Mouse (Mus musculus) neural tube, embryonic 11.5 days (tissue): ENCODE measurements around the gene Gm20604. TPM values are rescaled to one million over a fixed set of nuclear protein-coding genes. Genes with fewer than 3 reads are reported as not detected.
A peak's percentile ranks its signal among the peaks of the same experiment; 100 is the strongest.

ENCODE experiments used
- ATAC-seq: fragments of 200-750 bp; cut with Nextera tagmentation; 2 replicates; pipeline ENCODE4 v1.8.0; 2017; ENCODE audit warnings: moderate number of reproducible peaks, mild to moderate bottlenecking, moderate TSS enrichment, moderate library complexity; ENCODE audit not compliant: insufficient read depth, low FRiP score, low TSS enrichment
- DNase-seq: peaks from one replicate; pipeline ENCODE4 v3.0.0-alpha.2; 2015; ENCODE audit warnings: low spot score
- H3K27ac ChIP-seq: fragments of 300-500 bp; sonication (generic); 2 replicates; pipeline ENCODE4 v1.5.1; 2014; ENCODE audit warnings: low read depth, mild to moderate bottlenecking, low read length
- H3K27me3 ChIP-seq: fragments of 300-500 bp; sonication (generic); 2 replicates; pipeline ENCODE4 v1.6.1; 2014; ENCODE audit warnings: mild to moderate bottlenecking, low read length, mixed read lengths; ENCODE audit not compliant: control insufficient read depth, insufficient read depth
- H3K36me3 ChIP-seq: fragments of 300-500 bp; sonication (generic); 2 replicates; pipeline ENCODE4 v1.6.1; 2014; ENCODE audit warnings: mild to moderate bottlenecking, low read length, moderate library complexity, mixed read lengths; ENCODE audit not compliant: control insufficient read depth, insufficient read depth
- H3K4me1 ChIP-seq: fragments of 300-500 bp; sonication (generic); 2 replicates; pipeline ENCODE4 v1.6.1; 2014; ENCODE audit warnings: low read length, mixed read lengths; ENCODE audit not compliant: control insufficient read depth, insufficient read depth
- H3K4me2 ChIP-seq: fragments of 300-500 bp; sonication (generic); 2 replicates; pipeline ENCODE4 v1.6.1; 2014; ENCODE audit warnings: low read depth, mild to moderate bottlenecking, moderate library complexity
- H3K4me3 ChIP-seq: fragments of 300-500 bp; sonication (generic); 2 replicates; pipeline ENCODE4 v1.5.1; 2014; ENCODE audit warnings: low read depth, low read length
- H3K9ac ChIP-seq: fragments of 300-500 bp; sonication (generic); 2 replicates; pipeline ENCODE4 v1.6.1; 2014; ENCODE audit warnings: mild to moderate bottlenecking, low read length
- H3K9me3 ChIP-seq: fragments of 300-500 bp; sonication (generic); 2 replicates; pipeline ENCODE4 v1.6.1; 2016; ENCODE audit warnings: low read length; ENCODE audit not compliant: control insufficient read depth
- whole genome bisulfite sequencing: fragments of 180-500 bp; shearing (Covaris S2); extraction: QIAGEN DNeasy Blood & Tissue Kit; methylation state at CpG from one replicate; pipeline ENCODE4 v1.1.7; 2014; 5-methylcytosine and 5-hydroxymethylcytosine counted together
- polyA plus RNA-seq: library from polyadenylated mRNA; unstranded; fragments of >200 nt; fragmentation: Nextera tagmentation; extraction: Ambion mirVana; gene quantifications from 2 replicates; pipeline ENCODE4 v1.2.1, GENCODE M21; 2014

The Gm20604 gene
- polyA plus RNA-seq, 1 experiment from 2014 or later = 33.4 TPM

- Histone ChIP-seq H3K4me2 (no peak overlapping the region), H3K36me3 (no peaks in the 10 kb centered on the region), H3K27ac (no peak overlapping the region), H3K27me3 (no peaks in the 10 kb centered on the region), H3K4me3 (no peak overlapping the region), H3K9ac (no peak overlapping the region), H3K4me1 (peaks cover 7% of the 10 kb centered on the region; the same call in 1 of the 2 replicates), H3K9me3 (no peaks in the 10 kb centered on the region)
- DNase-seq = peak; percentile 80
- no peak for ATAC-seq
- WGBS = 12% methylated on average over 4 of the region's 5 CpGs
Measured at GRCm38 (mm10) chr12:102733381-102733780, 25.1 kb downstream of the Gm20604 start.

GRCm38 (mm10) chr12:102730798-102731619 is 27.5 kb downstream of the Gm20604 start:
- ATAC-seq = peak; percentile 66
- Histone ChIP-seq H3K9ac (peak overlapping the region; percentile 39), H3K36me3 (no peaks in the 10 kb centered on the region), H3K4me3 (0 out of 2 replicates have a peak overlapping the region, but pooled peaks have one; percentile 10), H3K27ac (peak overlapping the region; percentile 95), H3K4me2 (peak overlapping the region; percentile 41), H3K4me1 (peaks cover 7% of the 10 kb centered on the region; the same call in 1 of the 2 replicates), H3K9me3 (no peaks in the 10 kb centered on the region), H3K27me3 (no peaks in the 10 kb centered on the region)
- WGBS = 13% methylated on average over 16 of the region's 16 CpGs
- DNase-seq = peak; percentile 43

- H3K4me2 ChIP-seq = peak overlapping the region; percentile 41
- peaks cover 7% of the 10 kb centered on the region; the same call in 1 of the 2 replicates for H3K4me1 ChIP-seq
- H3K27me3 ChIP-seq = no peaks in the 10 kb centered on the region
- no peaks in the 10 kb centered on the region for H3K9me3 ChIP-seq
- ATAC-seq (peak; percentile 100), DNase-seq (peak; percentile 92)
- H3K9ac ChIP-seq = peak overlapping the region; percentile 38
- peak overlapping the region; percentile 95 for H3K27ac ChIP-seq
- H3K36me3 ChIP-seq = no peaks in the 10 kb centered on the region
- WGBS = 24% methylated on average over 26 of the region's 26 CpGs
- peak overlapping the region; percentile 16; the same call in 1 of the 2 replicates for H3K4me3 ChIP-seq
Measured at GRCm38 (mm10) chr12:102729855-102730797, 28.3 kb downstream of the Gm20604 start.

- Histone ChIP-seq H3K9me3 (no peaks in the 10 kb centered on the region), H3K9ac (no peak overlapping the region), H3K4me1 (peaks cover 1% of the 10 kb centered on the region; the same call in 1 of the 2 replicates), H3K36me3 (no peaks in the 10 kb centered on the region), H3K27ac (no peak overlapping the region), H3K4me3 (no peak overlapping the region), H3K27me3 (no peaks in the 10 kb centered on the region), H3K4me2 (no peak overlapping the region)
- DNase-seq (no peak), ATAC-seq (no peak)
- WGBS = 81% methylated on average over 7 of the region's 7 CpGs
Measured at GRCm38 (mm10) chr12:102725761-102726175, 32.7 kb downstream of the Gm20604 start.

GRCm38 (mm10) chr12:102725146-102725545 is 33.3 kb downstream of the Gm20604 start:
- WGBS = 96% methylated on average over 6 of the region's 6 CpGs
- no peak for DNase-seq
- H3K9me3 ChIP-seq = no peaks in the 10 kb centered on the region

GRCm38 (mm10) chr12:102723861-102724260 is 34.6 kb downstream of the Gm20604 start:
- no peak overlapping the region for H3K9ac ChIP-seq
- ATAC-seq (no peak), DNase-seq (no peak)
- H3K36me3 ChIP-seq = no peaks in the 10 kb centered on the region
- H3K27me3 ChIP-seq = no peaks in the 10 kb centered on the region
- 75% methylated on average over 6 of the region's 6 CpGs for WGBS
- no peak overlapping the region for H3K27ac ChIP-seq
- no peak overlapping the region for H3K4me3 ChIP-seq
- no peaks in the 10 kb centered on the region for H3K4me1 ChIP-seq
- no peak overlapping the region for H3K4me2 ChIP-seq
- no peaks in the 10 kb centered on the region for H3K9me3 ChIP-seq

More at GRCm38 (mm10) chr12:102725146-102725545, 33.3 kb downstream of the Gm20604 start:
- Histone ChIP-seq H3K4me1 (no peaks in the 10 kb centered on the region), H3K27me3 (no peaks in the 10 kb centered on the region), H3K4me3 (no peak overlapping the region), H3K4me2 (no peak overlapping the region), H3K9ac (no peak overlapping the region), H3K36me3 (no peaks in the 10 kb centered on the region), H3K27ac (no peak overlapping the region)
- ATAC-seq = no peak

- Histone ChIP-seq H3K4me3 (no peak overlapping the region), H3K4me2 (no peak overlapping the region), H3K4me1 (no peaks in the 10 kb centered on the region), H3K9ac (no peak overlapping the region), H3K27me3 (no peaks in the 10 kb centered on the region), H3K9me3 (no peaks in the 10 kb centered on the region), H3K27ac (no peak overlapping the region), H3K36me3 (no peaks in the 10 kb centered on the region)
- ATAC-seq (no peak), DNase-seq (no peak)
- WGBS = 72% methylated on average over 8 of the region's 8 CpGs
Measured at GRCm38 (mm10) chr12:102722966-102723365, 35.5 kb downstream of the Gm20604 start.

GRCm38 (mm10) chr12:102722451-102722850 is 36.0 kb downstream of the Gm20604 start:
- WGBS = 62% methylated on average over 11 of the region's 11 CpGs
- no peak overlapping the region for H3K27ac ChIP-seq
- ATAC-seq (no peak), DNase-seq (no peak)
- no peak overlapping the region for H3K9ac ChIP-seq
- no peaks in the 10 kb centered on the region for H3K27me3 ChIP-seq
- H3K4me1 ChIP-seq = no peaks in the 10 kb centered on the region
- no peak overlapping the region for H3K4me2 ChIP-seq
- H3K36me3 ChIP-seq = no peaks in the 10 kb centered on the region
- no peaks in the 10 kb centered on the region for H3K9me3 ChIP-seq
- no peak overlapping the region for H3K4me3 ChIP-seq
